Mouse (Mus musculus): ENCODE results near the gene Olfr15. TPM values are rescaled to one million over a fixed set of nuclear protein-coding genes. Genes with fewer than 3 reads are reported as not detected.
A peak's percentile ranks its signal among the peaks of the same experiment; 100 is the strongest.
"Not testable (repeated sequence)": the region's sequence is repeated elsewhere in the genome, so short reads cannot be mapped to it uniquely, and the experiment has no call there.

Gene Olfr15
- not detected for total RNA-seq (2021)
- long read RNA-seq, experiment 1, result 0 reads
- long read RNA-seq, experiment 2, result 0 reads

GRCm38 (mm10) chr16:3830588-3831109 lies at the start of gene Olfr15:
Gene Olfr15, plus strand, starts transcription at chr16:3830878.
- DNase-seq (ENCODE audit: low spot score in 2 of 2), result no peak

DNA sequence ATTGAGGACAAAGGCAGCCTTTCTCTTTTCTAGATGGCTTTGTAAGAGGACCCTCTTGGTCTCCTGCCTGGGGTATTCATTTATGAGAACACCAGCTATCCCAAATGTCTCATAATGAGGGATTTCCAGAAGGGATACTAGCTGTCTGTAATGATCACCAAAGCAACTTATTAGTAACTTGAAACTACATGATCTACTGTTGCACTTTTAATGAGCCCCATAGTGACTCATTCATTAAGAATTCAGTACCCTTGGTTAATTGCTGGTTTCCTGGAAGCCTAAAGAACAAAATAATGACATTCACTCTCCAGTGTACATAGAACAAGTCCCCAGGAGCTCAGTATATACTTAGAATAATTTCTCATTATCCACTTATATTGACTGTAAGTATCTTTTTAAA lies 49.4 kb upstream of the Olfr15 start:
- no peak for DNase-seq (ENCODE audit: low spot score in 2 of 2)

DNA sequence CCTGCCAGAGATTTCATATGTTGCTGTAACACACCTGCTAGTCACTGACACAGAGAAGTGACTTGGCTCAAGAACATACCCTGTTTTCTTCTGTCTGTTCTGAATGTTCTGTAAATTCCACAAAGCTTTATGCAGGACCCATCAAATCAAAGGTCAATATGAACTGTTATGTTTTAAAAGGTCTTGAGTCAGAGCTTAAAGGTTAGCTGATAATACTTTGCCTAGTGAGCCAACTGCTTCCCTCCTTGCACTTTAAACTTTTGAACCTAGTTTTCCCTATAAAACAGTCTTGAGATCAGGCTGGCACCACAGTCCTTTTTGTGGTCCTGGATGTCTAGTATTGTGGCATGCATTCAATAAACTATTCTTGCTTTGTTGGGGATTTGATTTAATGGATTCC lies 42.3 kb upstream of the Olfr15 start:
- DNase-seq (ENCODE audit: low spot score in 2 of 2), result no peak

DNA sequence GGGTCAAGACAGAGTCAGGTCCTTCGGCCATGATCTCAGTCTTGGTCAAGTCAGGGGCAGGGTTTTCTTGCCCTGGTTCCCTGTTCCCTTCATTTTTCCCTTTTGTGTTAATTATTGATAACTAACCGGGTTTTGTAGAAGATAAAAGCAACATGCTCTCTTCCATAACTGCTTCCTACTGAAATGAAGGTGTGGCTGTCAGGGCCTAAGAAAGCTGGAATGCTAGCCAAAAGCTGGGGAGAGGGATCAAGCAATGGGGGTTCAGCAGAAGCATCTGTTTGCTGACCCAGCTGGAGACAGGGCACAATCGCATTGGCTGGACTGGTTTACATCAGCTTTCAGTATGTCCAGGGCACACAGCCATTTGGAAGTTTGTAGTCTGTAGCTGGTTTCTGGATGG lies 22.5 kb upstream of the Olfr15 start:
- no peak for DNase-seq (ENCODE audit: low spot score in 2 of 2)

DNA sequence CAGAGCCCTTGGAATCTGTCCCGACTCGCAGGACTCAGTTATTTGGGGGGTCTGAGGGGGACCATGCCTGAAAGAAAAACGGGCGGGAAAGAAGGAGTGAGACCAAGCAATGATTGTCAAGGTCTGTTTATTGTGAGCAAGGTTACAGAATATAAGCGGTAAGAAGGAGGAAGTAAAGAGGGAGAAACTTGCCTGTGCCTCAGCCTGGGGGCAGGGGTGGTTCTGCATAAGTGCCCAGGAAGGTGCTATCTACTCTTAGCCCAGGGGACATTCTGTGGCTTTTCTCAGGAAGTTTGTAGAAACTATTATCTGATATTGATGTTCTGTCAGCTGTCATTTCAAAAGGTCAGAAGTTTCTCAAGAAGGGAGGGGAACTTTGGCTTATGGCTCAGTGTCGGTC lies 16.0 kb upstream of the Olfr15 start:
- DNase-seq (ENCODE audit: low spot score in 2 of 2), result not testable (repeated sequence)

GRCm38 (mm10) chr16:3820202-3820601 lies 10.5 kb upstream of the Olfr15 start:
- DNase-seq (ENCODE audit: low spot score in 2 of 2), result no peak

DNA sequence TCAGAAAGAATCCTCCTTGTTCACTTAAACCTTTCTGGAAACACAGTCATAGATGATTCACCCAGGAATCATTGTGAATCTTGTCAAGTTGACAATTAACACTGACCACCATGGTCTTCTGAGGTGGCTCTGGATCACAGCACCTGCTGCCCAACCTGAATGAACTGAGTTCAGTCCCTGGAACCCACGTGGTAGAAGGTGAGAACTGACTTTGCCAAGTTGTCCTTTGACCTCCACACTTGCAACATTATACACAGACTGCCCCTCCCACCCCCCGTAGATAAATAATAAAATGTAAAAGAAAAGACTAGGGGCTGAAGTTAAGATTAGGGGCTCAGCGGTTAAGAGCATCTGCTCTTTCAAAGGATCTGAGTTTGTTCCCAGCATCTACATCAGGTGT lies 2.7 kb upstream of the Olfr15 start:
- no peak for DNase-seq (ENCODE audit: low spot score in 2 of 2)

- no peak for DNase-seq (ENCODE audit: low spot score in 2 of 2)
Observed at GRCm38 (mm10) chr16:3829727-3830126, 951 bp upstream of the Olfr15 start.

DNA sequence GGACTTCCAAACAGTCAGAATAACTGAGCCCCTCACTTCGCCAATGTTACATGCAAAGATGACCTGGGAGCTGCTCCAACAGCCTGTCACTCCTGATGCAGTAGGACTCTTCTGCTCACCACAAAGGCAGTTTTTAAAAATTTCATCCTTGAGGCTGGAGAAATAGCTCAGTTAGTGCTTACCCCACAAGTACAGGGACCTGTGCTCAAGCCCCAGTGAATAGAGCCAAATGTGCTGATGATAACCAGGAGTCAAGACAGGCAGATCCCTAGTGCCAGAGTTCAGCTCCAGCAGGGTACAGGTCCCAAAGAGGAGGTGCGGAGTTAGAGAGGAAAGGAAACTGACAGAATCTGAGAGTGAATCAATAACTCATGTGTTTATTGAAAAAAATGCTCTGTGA lies 4.8 kb downstream of the Olfr15 start:
- no peak for DNase-seq (ENCODE audit: low spot score in 2 of 2)

DNA sequence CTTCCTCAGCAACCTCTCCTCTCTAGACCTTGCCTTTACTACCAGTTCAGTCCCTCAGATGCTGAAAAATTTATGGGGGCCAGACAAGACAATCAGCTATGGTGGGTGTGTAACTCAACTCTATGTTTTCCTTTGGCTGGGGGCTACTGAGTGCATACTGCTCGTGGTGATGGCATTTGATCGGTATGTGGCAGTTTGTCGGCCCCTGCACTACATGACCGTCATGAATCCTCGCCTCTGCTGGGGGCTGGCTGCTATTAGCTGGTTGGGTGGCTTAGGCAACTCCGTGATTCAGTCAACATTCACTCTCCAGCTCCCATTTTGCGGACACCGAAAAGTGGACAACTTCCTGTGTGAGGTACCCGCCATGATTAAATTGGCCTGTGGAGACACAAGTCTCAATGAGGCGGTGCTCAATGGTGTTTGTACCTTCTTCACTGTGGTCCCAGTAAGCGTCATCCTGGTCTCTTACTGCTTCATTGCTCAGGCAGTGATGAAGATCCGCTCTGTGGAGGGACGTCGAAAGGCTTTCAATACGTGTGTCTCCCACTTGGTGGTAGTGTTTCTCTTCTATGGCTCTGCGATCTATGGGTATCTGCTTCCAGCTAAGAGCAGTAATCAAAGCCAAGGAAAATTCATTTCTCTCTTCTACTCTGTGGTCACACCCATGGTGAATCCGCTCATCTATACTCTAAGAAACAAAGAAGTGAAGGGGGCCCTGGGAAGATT lies 8.6 kb downstream of the Olfr15 start:
- DNase-seq (ENCODE audit: low spot score in 2 of 2), result no peak

- DNase-seq (ENCODE audit: low spot score in 2 of 2), result no peak
Observed at GRCm38 (mm10) chr16:3842989-3843388, 12.3 kb downstream of the Olfr15 start.

GRCm38 (mm10) chr16:3843796-3844195 lies 13.1 kb downstream of the Olfr15 start:
- no peak for DNase-seq (ENCODE audit: low spot score in 2 of 2)

- DNase-seq (ENCODE audit: low spot score in 2 of 2), result peak; percentile 87 to 94
Observed at GRCm38 (mm10) chr16:3846711-3847518, 16.2 kb downstream of the Olfr15 start, which contains the start of gene Zfp174. Gene Zfp174, plus strand, starts transcription at chr16:3847268.

- DNase-seq (ENCODE audit: low spot score in 2 of 2), result no peak
Observed at GRCm38 (mm10) chr16:3847871-3848270, 17.2 kb downstream of the Olfr15 start.

DNA sequence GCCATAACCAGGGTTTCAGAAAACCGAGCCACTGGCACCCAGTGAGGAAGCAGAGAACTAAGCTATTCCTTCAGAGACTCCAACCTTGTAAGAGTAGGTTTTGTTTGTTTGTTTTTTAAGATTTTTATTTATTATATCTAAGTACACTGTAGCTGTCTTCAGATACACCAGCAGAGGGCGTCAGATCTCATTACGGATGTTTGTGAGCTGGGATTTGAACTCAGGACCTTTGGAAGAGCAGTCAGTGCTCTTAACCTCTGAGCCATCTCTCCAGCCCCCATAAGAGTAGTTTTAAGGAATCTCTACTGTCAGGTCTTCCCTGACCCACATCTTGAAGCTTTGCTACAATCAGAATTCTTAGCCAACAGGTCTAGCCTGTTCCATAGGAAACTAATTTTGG lies 17.7 kb downstream of the Olfr15 start:
- DNase-seq (ENCODE audit: low spot score in 2 of 2), result no peak

DNA sequence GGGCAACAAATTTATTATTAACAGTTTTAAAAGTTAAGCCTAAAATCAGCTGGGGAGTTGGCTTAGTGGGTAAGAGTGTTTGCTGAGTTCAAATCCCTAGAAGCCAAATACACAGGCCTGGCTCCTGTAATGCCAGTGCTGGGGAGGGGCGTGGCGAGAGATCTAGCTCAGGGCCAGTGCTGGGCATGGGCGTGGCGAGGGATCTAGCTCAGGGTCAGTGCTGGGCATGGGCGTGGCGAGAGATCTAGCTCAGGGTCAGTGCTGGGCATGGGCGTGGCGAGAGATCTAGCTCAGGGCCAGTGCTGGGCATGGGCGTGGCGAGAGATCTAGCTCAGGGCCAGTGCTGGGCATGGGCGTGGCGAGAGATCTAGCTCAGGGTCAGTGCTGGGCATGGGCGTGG lies 20.6 kb downstream of the Olfr15 start:
- not testable (repeated sequence) for DNase-seq (ENCODE audit: low spot score in 2 of 2)

DNA sequence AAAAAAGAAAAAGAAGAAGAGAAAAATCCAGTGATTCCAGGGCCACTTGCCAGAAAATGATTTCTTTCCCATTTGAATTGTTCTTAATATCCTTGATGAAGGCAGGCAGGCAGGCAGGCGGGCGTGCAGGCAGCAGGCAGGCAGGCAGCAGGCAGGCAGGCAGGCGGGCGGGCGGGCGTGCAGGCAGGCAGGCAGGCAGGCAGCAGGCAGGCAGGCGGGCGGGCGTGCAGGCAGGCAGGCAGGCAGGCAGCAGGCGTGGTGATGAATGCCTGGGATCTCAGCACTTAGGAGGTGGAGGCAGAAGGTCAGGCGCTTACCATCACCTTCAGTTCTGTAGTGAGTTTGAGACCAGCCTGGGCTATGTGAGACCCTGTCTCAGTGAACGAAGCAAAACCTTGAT lies 21.9 kb downstream of the Olfr15 start:
- no peak for DNase-seq (ENCODE audit: low spot score in 2 of 2)

GRCm38 (mm10) chr16:3854437-3855182 lies 23.9 kb downstream of the Olfr15 start:
- DNase-seq (ENCODE audit: low spot score in 2 of 2), result no peak

DNA sequence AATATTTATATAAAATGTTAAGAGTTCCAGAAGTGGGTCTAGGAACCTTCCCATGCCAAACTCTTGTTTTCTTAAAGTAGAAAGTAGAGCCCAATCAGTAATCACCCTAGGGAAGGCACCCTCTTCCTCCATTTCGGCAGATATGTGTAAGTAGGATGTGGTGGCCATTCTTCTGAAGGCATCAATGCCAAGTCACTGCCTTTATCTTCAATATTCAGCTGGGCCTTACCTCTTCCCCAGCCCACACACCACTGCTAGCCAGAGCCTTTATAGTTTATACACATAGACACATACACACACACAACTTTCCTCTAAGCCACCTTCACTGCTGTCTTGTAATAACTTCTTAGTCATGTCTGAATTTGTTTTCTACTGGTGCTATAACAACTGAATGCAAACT lies 25.1 kb downstream of the Olfr15 start:
- no peak for DNase-seq (ENCODE audit: low spot score in 2 of 2)

DNA sequence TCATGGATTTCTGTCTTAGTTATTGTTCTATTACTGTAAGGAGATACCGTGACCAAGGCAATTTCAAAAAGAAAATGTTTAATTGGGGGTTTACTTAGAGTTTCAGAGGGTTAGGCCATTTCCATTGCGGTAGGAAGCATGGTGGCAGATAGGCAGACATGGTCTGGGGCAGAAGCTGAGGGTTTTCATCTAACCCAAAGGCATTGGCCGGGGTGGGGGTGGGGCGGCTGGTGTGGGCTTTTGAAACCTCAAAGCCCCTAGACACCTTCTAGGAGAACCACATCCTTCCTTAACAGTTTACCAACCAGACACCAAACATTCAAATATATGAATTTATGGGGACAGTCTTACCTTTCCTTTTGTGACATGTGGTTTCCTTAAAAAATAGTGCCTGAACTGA lies 28.6 kb downstream of the Olfr15 start:
- no peak for DNase-seq (ENCODE audit: low spot score in 2 of 2)

DNA sequence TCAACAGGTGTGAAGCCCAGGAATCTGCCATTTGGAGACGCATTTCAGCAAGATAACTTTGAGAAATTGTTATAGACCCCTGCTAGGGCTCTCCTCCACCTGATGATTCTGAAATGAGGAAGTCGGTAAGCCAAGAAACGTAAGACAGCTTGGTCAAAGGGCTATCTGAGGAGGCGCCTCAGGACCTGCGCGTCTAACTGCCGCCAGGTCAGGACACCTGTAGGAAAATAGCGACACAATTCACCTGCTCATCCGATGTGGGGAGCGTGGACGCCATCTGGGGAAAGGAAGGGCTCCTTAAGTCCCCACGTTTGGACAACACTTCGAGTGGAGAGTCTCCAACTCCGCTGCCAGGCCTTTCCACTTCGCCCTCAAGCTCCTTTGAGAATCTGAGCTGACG lies 41.1 kb downstream of the Olfr15 start:
- DNase-seq (ENCODE audit: low spot score in 2 of 2), result no peak
